Mouse (Mus musculus): ENCODE data around the gene Sertad3. TPM values are rescaled to one million over a fixed set of nuclear protein-coding genes. Genes with fewer than 3 reads are reported as not detected.

Gene Sertad3
- polyA plus RNA-seq, 1 experiment from 2014 or later: 31.3 TPM

DNA sequence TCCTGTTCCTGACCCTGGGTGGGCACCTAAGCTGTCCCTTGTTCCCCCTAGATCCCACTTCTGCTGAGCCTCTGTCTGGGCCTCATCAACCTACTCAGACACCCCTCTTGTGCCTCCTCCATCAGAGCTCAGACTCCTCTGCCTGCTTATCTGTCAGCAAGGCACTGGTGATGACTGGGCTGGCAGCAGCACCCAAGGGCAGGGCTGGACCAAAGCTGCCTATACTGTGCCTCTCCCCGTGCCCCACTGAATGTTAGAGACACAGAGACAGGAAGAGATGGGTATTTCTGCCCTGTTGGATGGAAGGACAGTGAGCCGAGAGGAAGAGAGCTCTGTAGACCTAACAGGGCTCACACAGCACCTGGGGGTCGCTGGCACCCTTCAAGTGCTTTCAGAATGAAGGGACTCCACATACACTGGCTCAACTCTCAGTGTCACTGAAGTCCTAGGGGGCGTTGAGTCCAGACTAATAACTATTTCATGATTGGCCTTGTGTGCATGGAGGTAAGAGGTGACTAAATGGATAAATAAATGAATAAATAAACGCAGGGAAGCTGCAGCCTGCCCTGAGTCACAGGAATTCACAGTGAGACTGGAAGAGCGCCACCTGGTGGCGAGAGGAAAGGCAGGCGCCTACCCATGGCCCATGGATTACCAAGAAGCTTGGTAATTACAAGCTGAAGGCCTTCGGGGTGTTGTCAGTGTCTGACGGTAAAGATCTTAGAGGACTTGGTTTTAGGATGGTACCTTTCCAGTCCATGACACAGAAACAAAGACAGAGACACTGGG, 52.7 kb downstream of the Sertad3 start:
- H3K27ac ChIP-seq (replicated peaks; ENCODE audit: low read depth, low read length): no peak overlapping the region
- no peaks in the 10 kb centered on the region for H3K4me1 ChIP-seq (ENCODE audit: control insufficient read depth, insufficient read depth, low read length)
- H3K9ac ChIP-seq (ENCODE audit: low read depth, low read length): no peak overlapping the region
- no peak overlapping the region for H3K4me2 ChIP-seq (ENCODE audit: low read depth, low read length)
- no peaks in the 10 kb centered on the region for H3K9me3 ChIP-seq (ENCODE audit: control insufficient read depth, low read length)
- ATAC-seq (ENCODE audit: low read depth) (peak; percentile 59; the same call in 1 of the 2 replicates), DNase-seq (ENCODE audit: low spot score) (peak; percentile 88)
- no peaks in the 10 kb centered on the region for H3K27me3 ChIP-seq (replicated peaks; ENCODE audit: control insufficient read depth, insufficient read depth, low read length)
- no peak overlapping the region for H3K4me3 ChIP-seq (ENCODE audit: low read depth, low read length)
- H3K36me3 ChIP-seq (ENCODE audit: control insufficient read depth, insufficient read depth, low read length): peaks cover 24% of the 10 kb centered on the region; the same call in 1 of the 2 replicates
- 25% methylated on average over 10 of the region's 10 CpGs for WGBS

Other genes with a start within 250 kb of the Sertad3 start
- gene Itpkc, start 245.1 kb upstream of the Sertad3 start, polyA plus RNA-seq (2014; fragmentation: Nextera tagmentation; extraction: Ambion mirVana): 8.1 and 8.7 TPM in 2 replicates
- gene Coq8b, start 240.7 kb upstream of the Sertad3 start, polyA plus RNA-seq (2014; fragmentation: Nextera tagmentation; extraction: Ambion mirVana): 16.8 and 18.2 TPM in 2 replicates
- 25.1 and 28.4 TPM in 2 replicates for gene Numbl, start 215.3 kb upstream of the Sertad3 start, polyA plus RNA-seq (2014; fragmentation: Nextera tagmentation; extraction: Ambion mirVana)
- 74.2 and 74.8 TPM in 2 replicates for gene Ltbp4, start 136.1 kb upstream of the Sertad3 start, polyA plus RNA-seq (2014; fragmentation: Nextera tagmentation; extraction: Ambion mirVana)
- 26.5 and 30.3 TPM in 2 replicates for gene Shkbp1, start 117.7 kb upstream of the Sertad3 start, polyA plus RNA-seq (2014; fragmentation: Nextera tagmentation; extraction: Ambion mirVana)
- not detected in 2 replicates for gene Gm20479, start 116.3 kb upstream of the Sertad3 start, polyA plus RNA-seq (2014; fragmentation: Nextera tagmentation; extraction: Ambion mirVana)
- 0.39 and 0.40 TPM in 2 replicates for gene Sptbn4, start 26.1 kb upstream of the Sertad3 start, polyA plus RNA-seq (2014; fragmentation: Nextera tagmentation; extraction: Ambion mirVana)
- gene Blvrb, start 25.8 kb upstream of the Sertad3 start, polyA plus RNA-seq (2014; fragmentation: Nextera tagmentation; extraction: Ambion mirVana): 67.3 and 75.2 TPM in 2 replicates
- gene Sertad1, start 13.1 kb downstream of the Sertad3 start, polyA plus RNA-seq (2014; fragmentation: Nextera tagmentation; extraction: Ambion mirVana): 32.6 and 34.7 TPM in 2 replicates
- 2.5 and 2.9 TPM in 2 replicates for gene Prx, start 25.6 kb downstream of the Sertad3 start, polyA plus RNA-seq (2014; fragmentation: Nextera tagmentation; extraction: Ambion mirVana)
- gene Hipk4, start 49.5 kb downstream of the Sertad3 start, polyA plus RNA-seq (2014; fragmentation: Nextera tagmentation; extraction: Ambion mirVana): 0.54 and 0.93 TPM in 2 replicates
- 111 TPM in 2 replicates for gene Pld3, start 79.5 kb downstream of the Sertad3 start, polyA plus RNA-seq (2014; fragmentation: Nextera tagmentation; extraction: Ambion mirVana)
- 28.7 and 32.7 TPM in 2 replicates for gene 2310022A10Rik, start 79.5 kb downstream of the Sertad3 start, polyA plus RNA-seq (2014; fragmentation: Nextera tagmentation; extraction: Ambion mirVana)
- gene Akt2, start 117.8 kb downstream of the Sertad3 start, polyA plus RNA-seq (2014; fragmentation: Nextera tagmentation; extraction: Ambion mirVana): 114 and 123 TPM in 2 replicates
- gene Ttc9b, start 180.1 kb downstream of the Sertad3 start, polyA plus RNA-seq (2014; fragmentation: Nextera tagmentation; extraction: Ambion mirVana): 3.8 and 4.6 TPM in 2 replicates
- gene Map3k10, start 200.8 kb downstream of the Sertad3 start, polyA plus RNA-seq (2014; fragmentation: Nextera tagmentation; extraction: Ambion mirVana): 7.2 and 8.0 TPM in 2 replicates
- gene Zfp607b, start 215.6 kb downstream of the Sertad3 start, polyA plus RNA-seq (2014; fragmentation: Nextera tagmentation; extraction: Ambion mirVana): 3.2 and 3.4 TPM in 2 replicates

Data from embryonic facial prominence, embryonic 14.5 days (tissue).